Mouse (Mus musculus) thymus, adult 2 months (tissue): ENCODE data around the gene Btbd11. TPM values are rescaled to one million over a fixed set of nuclear protein-coding genes. Genes with fewer than 3 reads are reported as not detected.

ENCODE experiments used
- DNase-seq: peaks from one replicate; pipeline ENCODE4 v3.0.0; 2021
- H3K27ac ChIP-seq: fragments of 200-500 bp; 2 replicates; pipeline ENCODE4 v1.5.1; 2012; ENCODE audit warnings: low read length, control low read depth; ENCODE audit not compliant: control insufficient read depth, insufficient read depth
- H3K27me3 ChIP-seq: fragments of 200-500 bp; 2 replicates; pipeline ENCODE4 v1.6.1; 2012; ENCODE audit warnings: mild to moderate bottlenecking, low read length, moderate library complexity, mixed read lengths; ENCODE audit not compliant: control insufficient read depth, insufficient read depth
- H3K36me3 ChIP-seq: fragments of 200-500 bp; 2 replicates; pipeline ENCODE4 v1.6.1; 2012; ENCODE audit warnings: mild to moderate bottlenecking, low read length, moderate library complexity; ENCODE audit not compliant: control insufficient read depth, insufficient read depth
- H3K4me1 ChIP-seq: fragments of 200-500 bp; replicated peaks from 2 replicates; pipeline ENCODE4 v1.6.1; 2012; ENCODE audit warnings: low read length; ENCODE audit not compliant: control insufficient read depth, insufficient read depth
- H3K4me3 ChIP-seq: fragments of 200-500 bp; 2 replicates; pipeline ENCODE4 v1.5.1; 2012; ENCODE audit warnings: mild to moderate bottlenecking, low read length, control low read depth, moderate library complexity; ENCODE audit not compliant: control insufficient read depth, insufficient read depth
- CTCF ChIP-seq: fragments of 200-500 bp; IDR thresholded peaks from 2 replicates; pipeline ENCODE4 v1.5.1; 2012; ENCODE audit warnings: mild to moderate bottlenecking, control low read depth, low read length, moderate library complexity, borderline replicate concordance; ENCODE audit not compliant: control insufficient read depth, poor library complexity, insufficient read depth; ENCODE audit errors: extremely low read depth
- POLR2A ChIP-seq: fragments of 200-500 bp; IDR thresholded peaks from 2 replicates; pipeline ENCODE4 v1.6.1; 2012; ENCODE audit warnings: mild to moderate bottlenecking, low read length, control low read depth, moderate library complexity; ENCODE audit not compliant: control insufficient read depth, poor library complexity, insufficient read depth; ENCODE audit errors: extremely low read depth
- WGBS: fragments of 180-500 bp; shearing (Covaris S2); methylation state at CpG from one replicate; pipeline ENCODE4 v1.1.7; 2018; 5-methylcytosine and 5-hydroxymethylcytosine counted together
- polyA plus RNA-seq: library from polyadenylated mRNA; depleted of rRNA; stranded (reverse); fragments of >200 nt; gene quantifications from 2 replicates; pipeline ENCODE4 v1.2.3, GENCODE M21; 2012

Btbd11 gene
- polyA plus RNA-seq, 1 experiment, result 32.3 TPM

DNA sequence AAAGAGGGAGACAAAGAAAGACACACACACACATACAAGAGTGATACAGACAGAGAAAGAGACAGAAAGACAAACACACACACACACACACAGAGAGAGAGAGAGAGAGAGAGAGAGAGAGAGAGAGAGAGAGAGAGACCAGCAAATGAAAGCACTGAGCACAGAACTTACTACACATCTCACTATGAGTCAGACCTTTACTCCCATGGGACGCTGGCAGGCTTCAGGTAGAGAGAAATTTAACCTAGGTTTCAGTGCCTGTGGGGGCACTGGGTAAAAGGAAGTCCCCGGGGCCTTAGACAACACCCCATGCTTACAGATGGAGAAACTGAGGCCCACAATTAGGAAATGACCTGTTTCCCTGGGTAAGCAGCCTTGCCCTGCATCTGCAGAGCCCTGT, 61.3 kb downstream of the Btbd11 start:
- no peaks in the 10 kb centered on the region for H3K36me3 ChIP-seq
- no peak for DNase-seq
- no peaks in the 10 kb centered on the region for H3K4me1 ChIP-seq
- no peaks in the 10 kb centered on the region for H3K27me3 ChIP-seq
- H3K27ac ChIP-seq, result no peak overlapping the region
- 81% methylated on average over 2 of the region's 2 CpGs for WGBS
- no peak for TF ChIP-seq POLR2A
- no peak for TF ChIP-seq CTCF
- no peak overlapping the region for H3K4me3 ChIP-seq

DNA sequence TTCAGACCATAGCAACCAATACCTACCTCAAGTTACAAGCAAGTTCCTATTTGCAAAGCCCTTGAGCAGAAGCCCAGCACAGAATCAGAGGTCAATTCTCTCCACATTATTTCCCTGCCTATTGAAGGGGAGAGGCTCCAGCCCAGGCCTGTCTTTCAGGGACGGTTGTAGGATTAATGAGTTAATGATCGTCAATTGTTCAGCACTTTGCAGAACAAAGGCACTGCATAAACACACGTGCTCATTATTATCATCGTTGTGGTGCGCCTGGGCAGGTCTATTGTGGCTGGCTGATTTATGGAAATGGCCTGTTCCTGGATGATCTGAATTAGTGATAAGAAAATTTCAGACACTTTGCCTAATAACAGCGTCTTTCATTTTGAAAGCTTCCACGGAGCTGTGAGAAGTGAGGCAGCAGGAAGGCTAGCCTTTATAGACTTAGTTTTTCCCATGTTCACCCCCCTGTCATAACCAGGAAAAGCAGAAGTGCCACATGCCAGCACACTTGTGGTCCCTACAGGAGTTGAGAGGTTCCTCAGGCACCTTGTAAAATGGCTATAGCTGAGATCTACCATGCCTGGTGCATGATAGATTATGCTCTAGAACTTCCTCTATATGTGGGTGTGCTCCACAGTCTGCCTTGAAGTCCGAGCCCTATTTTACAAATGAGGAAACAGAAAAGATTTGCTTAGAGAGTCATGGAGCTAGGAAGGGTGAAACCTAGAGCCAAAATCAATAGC, 65.2 kb downstream of the Btbd11 start:
- TF ChIP-seq CTCF (no peak), POLR2A (no peak)
- no peaks in the 10 kb centered on the region for H3K27me3 ChIP-seq
- no peaks in the 10 kb centered on the region for H3K36me3 ChIP-seq
- DNase-seq, result no peak
- no peak overlapping the region for H3K27ac ChIP-seq
- no peaks in the 10 kb centered on the region for H3K4me1 ChIP-seq
- H3K4me3 ChIP-seq, result no peak overlapping the region
- WGBS, result 10% methylated on average over 8 of the region's 8 CpGs

DNA sequence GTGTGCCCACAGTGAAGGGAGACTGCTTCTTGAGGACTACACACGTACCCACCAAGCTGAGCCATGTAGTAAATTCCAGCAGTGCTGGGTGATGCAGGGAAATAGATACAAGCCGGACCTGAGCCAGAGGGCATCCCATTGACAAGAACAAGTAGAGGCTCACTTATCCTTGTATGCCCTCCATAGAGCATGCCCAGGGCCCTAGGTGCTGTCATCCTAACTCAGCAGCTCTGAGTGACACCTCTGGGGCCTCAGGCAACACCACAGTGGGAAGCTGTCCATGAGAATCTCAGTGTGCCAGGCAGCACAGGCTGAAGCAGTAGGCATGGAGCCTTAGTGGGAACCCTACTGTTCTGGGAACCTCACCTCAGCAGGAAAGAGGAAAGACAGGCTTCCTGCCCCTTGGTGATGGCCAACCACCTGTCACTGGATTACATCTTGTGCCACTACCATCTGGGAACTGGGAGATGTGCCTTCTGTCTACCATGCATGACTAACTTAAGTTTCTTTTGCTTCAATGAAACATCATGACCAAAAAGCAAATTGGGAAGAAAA, 66.7 kb downstream of the Btbd11 start:
- 90% methylated on average over 2 of the region's 2 CpGs for WGBS
- no peaks in the 10 kb centered on the region for H3K36me3 ChIP-seq
- H3K4me1 ChIP-seq, result no peaks in the 10 kb centered on the region
- H3K27me3 ChIP-seq, result no peaks in the 10 kb centered on the region
- TF ChIP-seq POLR2A (no peak), CTCF (no peak)
- no peak overlapping the region for H3K4me3 ChIP-seq
- no peak for DNase-seq
- no peak overlapping the region for H3K27ac ChIP-seq

DNA sequence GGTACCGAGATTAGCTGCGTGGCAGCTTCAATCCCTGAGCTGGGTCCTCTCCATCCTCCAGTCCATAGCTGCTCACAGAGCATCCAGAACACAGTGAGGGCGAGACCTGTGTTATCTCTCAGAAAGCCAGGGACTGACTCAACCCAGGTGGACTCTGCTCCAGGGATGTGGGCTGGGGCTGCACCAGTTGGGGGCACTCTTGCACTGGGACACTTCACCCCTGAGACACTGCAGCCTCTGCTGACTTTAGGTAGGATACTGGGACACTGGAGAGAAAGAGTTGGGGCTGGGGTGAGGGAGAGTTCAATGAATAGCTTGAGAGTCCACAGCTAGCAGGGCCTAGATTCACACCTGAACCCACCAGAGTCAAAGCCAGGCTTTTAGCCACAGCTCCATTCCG, 69.4 kb downstream of the Btbd11 start:
- DNase-seq, result no peak
- 73% methylated on average over 4 of the region's 4 CpGs for WGBS
- Histone ChIP-seq H3K4me1 (no peaks in the 10 kb centered on the region), H3K27ac (no peak overlapping the region), H3K27me3 (no peaks in the 10 kb centered on the region), H3K4me3 (no peak overlapping the region), H3K36me3 (no peaks in the 10 kb centered on the region)
- TF ChIP-seq POLR2A (no peak), CTCF (no peak)

DNA sequence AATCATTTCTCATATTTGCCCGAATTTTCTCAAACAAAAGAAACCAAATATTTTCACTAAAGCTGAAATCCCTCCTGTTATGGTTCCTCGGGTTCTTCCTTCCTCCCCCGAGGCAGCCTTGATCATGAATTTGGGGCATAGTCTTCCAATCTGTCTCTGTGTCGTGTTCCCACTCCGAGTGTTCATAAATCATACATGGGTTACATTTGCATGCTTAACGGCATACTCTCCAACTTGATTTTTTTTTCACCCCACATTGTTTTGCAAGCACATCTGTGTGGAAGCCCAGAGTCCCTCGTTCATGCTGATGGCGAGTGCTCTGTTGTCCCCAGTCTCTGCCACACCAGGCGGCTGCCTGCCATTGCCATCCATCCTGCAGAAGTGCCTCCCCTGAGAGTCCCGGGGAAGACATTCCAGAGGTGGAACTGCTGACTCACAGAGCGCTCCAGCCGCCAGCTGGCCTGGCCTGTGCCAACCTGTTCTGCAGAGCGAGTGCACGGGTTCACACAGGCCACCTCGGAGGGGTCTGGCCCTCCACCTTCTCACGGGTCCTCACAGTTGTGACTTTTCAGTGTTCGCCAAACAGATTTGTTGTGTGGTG, 72.2 kb downstream of the Btbd11 start:
- H3K36me3 ChIP-seq, result no peaks in the 10 kb centered on the region
- no peaks in the 10 kb centered on the region for H3K27me3 ChIP-seq
- no peaks in the 10 kb centered on the region for H3K4me1 ChIP-seq
- no peak for DNase-seq
- 68% methylated on average over 17 of the region's 17 CpGs for WGBS
- H3K4me3 ChIP-seq, result no peak overlapping the region
- no peak overlapping the region for H3K27ac ChIP-seq
- TF ChIP-seq CTCF (no peak), POLR2A (no peak)

DNA sequence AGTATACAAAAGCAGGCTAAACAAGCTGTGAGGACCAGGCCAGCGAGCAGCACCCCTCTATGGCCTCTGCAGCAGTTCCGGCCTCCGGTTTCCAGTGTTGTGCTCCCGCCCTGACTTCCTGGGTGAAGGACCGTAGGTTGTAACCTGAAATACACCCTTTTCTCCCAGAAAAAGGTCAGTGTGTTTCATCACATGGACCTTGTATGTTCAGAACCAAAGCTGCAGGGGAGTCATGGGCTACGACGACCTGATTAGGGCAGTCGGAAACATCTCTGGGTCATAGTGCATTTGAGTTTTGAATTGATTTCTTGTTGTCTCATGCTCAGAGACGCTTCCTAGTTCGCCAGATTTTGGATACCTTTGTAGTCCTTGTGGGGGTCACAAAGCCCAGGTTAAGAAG, 74.1 kb downstream of the Btbd11 start:
- Histone ChIP-seq H3K27ac (no peak overlapping the region), H3K36me3 (no peaks in the 10 kb centered on the region), H3K4me1 (no peaks in the 10 kb centered on the region), H3K4me3 (no peak overlapping the region), H3K27me3 (no peaks in the 10 kb centered on the region)
- 97% methylated on average over 10 of the region's 10 CpGs for WGBS
- no peak for DNase-seq
- TF ChIP-seq POLR2A, result no peak

DNA sequence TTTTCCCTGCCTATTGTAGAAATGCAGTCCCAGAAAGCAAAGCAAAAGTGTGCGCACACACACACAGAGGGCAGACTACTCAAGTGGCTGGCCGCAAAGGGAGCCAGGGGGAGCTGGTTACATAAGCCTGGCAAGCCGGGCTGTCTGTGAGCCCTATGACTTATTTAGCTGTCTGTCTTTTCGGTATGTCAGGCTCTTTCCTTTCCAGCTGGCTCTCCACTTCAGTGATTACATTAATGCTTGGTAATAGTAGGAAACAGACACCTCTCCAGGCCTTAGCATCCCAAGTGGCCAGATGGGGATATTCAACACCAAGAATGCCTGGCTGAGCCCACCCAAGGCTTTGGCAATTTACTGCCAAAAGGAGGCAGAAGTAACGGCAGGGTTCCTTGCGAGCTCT, 77.5 kb downstream of the Btbd11 start:
- no peaks in the 10 kb centered on the region for H3K36me3 ChIP-seq
- H3K4me1 ChIP-seq, result no peaks in the 10 kb centered on the region
- no peak overlapping the region for H3K27ac ChIP-seq
- no peak overlapping the region for H3K4me3 ChIP-seq
- H3K27me3 ChIP-seq, result no peaks in the 10 kb centered on the region
- DNase-seq, result no peak
- no peak for TF ChIP-seq POLR2A
- TF ChIP-seq CTCF, result no peak
- 83% methylated on average over 6 of the region's 6 CpGs for WGBS
